Mouse (Mus musculus): ENCODE measurements around the gene Eloa.

Eloa gene

DNA sequence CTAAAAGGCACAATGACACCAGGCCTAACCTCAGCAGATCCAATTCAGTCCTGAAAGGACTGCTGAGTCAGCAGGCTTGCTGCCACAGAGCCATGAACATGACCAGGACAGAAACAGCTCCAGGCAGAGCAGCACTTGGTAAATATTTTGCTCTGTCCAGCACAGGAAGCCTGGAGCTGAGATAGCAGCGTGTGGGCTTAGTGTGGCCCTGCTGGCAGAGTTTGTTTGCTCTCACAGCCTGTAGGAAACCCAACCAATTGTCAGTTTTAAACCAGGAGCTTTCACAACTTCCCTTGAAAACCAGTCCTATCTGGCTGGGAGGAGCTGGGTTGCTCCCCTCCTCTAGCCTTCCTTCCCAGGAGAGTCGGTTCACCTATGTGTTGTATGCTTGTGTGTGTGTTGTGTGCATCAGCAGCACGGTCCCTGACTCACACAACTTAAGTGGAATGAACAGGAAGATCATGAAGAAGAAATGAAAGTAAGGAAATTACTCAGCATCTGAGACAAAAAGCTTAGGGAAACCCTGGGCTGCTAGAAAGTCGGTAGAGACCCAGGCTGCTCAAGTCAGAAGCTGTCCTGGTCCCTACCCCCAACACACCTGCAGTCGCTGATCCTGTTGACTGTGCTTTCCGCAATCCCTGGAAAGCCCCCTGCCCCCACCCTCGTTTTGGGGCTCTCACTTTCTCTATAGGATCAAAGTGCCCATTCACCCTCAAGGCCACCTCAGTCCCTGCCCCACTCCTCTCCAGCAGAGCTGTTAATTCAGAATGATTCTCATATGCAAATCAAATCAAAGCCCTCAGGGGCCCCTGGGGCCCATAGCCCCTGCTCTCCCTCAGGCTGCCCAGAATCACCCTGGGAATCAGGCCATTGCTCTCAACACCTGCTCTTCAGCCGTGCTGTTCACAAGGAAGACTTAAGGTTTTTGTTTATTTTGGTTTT, 9.7 kb upstream of the Eloa start:
- DNase-seq (ENCODE audit: low spot score) = no peak

DNA sequence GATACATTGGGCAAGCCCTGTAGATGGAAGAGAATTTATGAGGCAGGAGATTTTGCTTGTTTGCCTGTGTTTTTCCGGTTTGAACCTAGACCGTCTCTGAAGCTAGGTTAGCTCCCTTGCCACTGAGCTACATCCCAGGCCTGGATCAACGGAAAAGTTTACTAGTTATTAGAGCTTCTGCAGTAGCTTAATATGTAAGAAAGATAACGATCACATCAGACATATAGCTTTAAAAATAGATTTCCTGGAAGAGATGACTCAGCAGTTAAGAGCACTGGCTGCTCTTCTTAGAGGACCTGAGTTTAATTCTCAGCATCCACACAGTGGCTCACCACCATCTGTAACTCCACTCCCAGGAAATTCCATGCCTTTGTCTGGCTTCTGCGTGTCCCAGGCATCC, 7.1 kb upstream of the Eloa start:
- no peak for DNase-seq (ENCODE audit: low spot score)

DNA sequence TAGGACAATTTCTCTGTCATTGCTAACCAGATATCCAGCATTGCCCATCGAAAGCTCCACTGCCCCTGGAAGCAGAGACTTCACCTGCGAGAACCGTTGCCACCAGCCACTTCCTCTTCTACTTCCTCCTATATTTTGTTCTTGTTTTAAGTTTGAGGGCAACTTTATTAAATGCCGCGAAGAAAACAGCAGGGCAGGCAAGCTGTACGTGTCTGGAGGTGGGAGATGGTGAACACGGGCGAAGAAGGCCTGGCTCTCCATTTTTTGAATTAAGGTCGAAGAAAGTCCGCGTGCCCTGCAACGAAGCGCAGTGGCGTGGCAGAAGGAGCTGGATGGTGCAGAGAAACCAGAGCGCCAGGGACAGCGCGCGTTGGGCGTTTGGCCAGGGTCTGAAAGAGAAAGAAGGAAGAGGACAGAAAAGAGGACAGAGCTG, 6.6 kb upstream of the Eloa start:
- DNase-seq (ENCODE audit: low spot score) = no peak

DNA sequence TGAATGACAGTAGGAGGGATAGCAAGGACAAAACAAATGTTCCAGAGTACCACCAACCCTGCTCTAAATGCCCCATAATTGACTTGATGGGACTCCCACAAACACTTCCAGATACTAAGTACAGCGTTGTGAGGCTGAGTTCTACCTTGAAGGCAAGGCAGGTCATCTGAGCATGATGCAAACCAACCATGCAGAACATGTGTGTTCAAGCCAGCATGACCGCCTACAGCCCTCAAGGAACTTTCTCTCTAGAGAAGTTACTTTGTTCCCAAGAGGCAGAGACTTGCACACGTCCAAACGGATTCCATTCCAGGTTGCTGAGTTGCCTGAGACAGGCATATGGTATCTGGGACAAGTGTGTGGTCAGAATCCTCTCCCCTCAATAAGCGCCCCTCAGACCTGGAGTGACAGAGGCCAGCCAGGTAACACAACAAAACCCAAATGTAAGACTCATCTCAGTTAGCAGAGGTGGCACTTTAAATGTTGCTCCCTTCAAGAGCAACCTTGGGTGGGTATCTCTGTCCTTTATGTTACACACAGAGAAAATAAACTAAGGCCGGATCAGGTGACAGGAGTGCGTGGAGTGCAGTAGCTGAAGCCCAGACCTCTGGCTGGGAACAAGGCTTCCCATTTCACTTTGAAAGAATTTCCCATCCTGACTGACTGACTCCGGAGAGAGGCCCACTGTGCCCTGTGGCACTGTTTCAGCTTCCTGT, 6.0 kb upstream of the Eloa start:
- DNase-seq (ENCODE audit: low spot score) = no peak

DNA sequence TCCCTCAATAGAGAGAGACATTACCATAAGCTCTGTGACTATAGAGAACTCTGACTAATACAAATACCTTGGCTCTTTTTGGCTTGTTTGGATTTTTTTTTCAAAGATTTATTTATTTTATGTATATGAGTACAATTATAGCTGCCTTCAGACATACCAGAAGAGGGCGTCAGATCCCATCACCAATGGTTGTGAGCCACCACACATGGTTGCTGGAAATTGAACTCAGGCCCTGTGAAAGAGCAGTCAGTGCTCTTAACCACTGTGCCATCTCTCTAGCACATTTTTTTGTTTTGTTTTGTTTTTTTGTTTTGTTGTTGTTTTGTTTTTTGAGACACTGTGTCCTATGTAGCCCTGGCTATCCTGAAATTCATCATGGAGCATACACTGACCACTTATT, 3.8 kb upstream of the Eloa start:
- no peak for DNase-seq (ENCODE audit: low spot score)

DNA sequence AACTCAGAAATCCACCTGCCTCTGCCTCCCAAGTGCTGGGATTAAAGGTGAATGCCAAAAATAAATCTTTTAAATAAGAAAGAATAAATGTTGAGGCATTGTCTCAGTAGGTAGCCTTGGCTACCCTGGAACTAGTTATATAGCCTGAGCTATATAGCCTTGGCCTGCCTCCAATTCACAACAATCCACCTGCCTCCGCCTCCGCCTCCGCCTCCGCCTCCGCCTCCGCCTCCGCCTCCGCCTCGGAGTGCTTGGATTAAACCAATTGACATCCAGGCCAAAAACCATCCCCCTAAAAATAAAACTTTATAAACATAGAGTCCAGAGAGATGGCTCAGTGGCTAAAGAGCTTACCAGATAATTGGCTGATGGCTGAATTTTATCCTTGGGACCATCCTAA, 1.4 kb upstream of the Eloa start:
- DNase-seq (ENCODE audit: low spot score) = no peak

DNA sequence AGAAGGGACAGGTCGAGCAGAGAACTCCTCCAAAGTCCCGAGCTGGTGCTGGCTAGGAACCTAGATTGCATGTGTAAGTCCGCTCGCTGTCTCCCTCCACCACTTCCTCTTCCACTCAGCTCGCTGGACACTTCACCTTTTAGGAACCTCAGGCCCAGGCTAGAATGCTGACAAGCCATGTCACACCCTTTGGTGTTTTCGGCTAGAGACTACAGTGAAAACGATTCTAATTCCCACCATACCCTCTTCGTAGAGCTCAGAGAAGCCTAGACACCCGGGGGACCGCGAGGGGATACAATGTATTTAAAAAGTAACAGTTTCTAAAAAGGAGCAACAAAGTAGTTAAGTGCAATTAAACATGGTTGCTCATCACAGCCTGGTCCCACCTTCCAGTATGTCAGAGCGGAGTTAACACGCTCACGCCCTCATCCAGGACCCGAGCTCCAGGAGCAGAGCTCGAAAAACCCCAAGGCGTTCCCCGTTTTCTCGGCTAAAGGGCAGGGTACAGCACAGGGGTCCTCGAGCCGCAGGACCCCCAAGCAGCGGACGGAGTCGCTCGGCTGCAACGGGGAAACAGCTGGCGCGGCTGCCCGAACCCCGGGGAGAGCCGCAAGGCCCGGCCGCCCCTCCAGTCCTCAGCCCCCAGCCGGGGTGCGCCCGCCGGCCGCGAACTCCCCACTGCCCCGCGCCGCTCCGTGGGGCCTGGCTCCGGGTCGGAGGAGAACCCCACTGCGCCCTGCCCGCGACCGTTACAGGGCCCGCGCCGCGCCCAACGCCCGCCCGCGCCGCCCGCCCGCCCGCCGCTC, 617 bp downstream of the Eloa start:
- DNase-seq (ENCODE audit: low spot score) = no peak

DNA sequence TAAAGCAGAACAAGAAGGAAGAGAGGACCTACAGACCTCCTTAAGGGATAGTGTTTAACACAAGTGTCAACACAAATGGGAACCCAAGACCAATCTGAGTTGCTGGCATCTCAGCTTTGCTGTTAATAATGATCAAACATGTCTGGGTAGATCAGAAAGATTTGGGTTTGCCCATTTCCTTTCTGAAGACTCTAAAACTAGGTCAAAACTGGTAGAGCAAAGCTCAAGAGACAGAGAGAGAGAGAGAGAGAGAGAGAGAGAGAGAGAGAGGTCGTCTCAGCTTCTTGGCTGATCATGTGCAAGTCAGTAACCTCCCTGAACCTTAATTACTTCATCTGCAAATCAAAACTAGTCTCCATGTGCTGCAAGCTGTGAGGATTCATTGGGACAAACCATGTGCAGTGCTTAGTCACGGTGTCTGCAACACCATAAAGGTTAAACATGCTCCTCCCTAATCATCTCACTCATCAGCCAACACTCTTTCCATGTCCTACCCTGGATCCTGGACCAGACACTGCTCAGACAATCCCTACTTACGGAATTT, 5.4 kb downstream of the Eloa start:
- no peak for DNase-seq (ENCODE audit: low spot score)

DNA sequence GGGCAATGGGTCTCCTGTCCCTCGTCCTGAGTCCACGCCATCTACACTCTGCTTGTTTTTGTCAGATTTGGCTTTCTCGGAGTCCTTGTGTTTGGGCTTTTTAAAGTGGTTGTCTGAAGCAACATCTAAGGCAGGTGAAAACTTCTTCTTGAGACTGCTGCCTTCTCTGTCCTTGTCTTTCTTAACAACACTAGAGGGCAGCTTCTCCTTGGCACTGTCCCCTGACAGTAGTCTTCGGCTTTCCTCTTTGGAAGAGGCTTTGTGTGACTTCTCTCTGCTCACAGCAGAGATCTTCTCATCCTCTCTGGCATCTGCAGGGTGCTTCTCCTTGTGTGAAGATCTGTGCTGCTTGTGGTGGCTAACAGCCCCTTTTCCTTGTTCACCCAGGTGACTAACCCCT, 11.0 kb downstream of the Eloa start:
- no peak for DNase-seq (ENCODE audit: low spot score)

DNA sequence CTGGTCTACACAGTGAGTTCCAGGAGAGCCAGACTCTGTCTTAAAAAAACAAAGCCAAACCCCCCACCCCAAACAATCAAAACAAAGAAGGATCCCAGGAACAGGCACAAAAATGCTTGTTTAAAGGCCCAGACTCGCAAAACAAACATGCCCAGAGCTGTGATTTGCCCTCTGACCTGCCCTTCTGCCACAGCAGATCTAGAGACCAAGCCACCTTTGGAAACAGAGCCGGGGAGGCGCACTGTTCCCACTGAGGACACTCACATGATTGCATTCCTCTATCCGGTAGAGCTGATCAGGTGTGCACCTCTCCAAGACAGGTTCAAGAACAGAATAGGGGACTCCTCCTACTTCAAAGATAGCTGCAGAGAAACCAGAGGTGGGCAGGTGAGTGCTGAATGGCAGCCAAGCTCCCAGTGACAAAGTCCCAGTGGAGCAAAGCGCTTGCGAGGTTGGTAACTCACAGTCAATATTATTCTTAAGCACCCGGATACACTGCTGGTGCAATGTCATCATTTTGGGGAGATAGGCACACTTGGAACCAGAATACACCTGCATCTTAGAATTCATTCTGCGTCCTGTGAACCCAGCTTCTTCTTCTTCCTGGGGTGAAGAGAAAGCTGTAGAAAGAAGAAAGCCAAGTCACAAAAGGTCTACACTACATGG, 12.6 kb downstream of the Eloa start:
- DNase-seq (ENCODE audit: low spot score) = no peak

DNA sequence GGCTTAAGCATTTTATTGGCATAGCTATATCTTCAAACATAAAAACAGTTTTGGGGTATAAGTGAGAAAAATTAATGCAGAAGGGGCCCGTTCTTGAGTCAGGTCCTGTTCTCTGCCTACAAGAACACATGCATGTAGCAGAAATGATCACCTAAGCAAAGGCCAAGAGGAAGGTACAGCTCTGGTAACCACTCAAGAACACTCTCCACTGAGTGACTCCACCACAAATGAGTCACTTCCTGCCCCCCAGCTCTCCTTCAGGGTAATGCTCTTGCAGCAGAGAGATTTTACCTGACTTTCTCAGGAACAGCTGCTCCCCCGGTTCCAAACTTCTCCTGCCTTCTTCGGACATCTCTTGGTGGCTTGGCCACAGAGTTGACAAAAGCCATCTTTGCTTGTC, 14.7 kb downstream of the Eloa start:
- DNase-seq (ENCODE audit: low spot score) = no peak

DNA sequence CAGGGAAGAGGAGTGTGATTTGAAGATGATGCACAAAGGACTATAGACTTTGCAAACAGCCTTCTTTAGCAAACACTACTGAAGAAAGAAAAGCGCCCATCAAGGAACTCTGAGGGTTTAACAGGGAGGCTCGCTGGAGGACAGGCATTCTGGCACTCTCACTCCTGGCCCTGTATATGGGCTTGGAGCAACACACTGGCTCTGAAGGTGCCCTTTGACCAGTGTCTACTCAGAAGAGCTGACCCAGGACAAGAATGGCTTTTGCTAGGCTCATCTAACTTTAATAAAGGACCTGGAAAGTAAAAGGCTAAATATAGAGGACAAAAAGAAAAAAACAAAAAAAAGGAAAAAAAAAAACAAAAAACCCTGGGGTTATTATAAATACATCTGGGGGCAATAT, 16.6 kb downstream of the Eloa start:
- DNase-seq (ENCODE audit: low spot score) = no peak

DNA sequence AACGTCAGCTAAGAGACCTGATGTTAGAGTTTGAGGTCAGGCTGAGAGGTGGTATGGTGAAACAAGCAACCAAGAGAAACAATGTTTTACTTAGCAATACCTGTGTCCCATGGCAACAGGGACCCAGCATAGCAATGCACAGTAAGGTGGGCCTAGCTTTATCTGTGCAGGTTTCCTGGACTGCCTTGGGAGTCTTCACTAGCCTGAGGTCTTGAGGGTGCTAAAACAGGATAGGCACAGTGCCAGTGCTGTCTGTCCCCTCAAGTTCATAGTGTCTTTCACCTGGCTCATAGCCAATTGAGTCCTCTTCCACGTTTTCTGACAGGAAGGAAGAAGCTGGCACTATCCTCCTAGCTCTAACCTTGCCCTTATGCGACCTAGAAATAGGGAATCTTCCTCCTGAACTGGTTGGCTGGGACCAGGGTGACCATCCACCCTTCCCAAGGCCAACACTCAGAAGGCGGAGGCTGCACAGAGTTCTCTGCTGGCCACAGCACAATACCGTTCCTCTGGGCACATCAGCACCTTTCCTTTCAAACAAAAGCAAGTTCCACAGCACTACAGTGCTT, 17.4 kb downstream of the Eloa start:
- no peak for DNase-seq (ENCODE audit: low spot score)

DNA sequence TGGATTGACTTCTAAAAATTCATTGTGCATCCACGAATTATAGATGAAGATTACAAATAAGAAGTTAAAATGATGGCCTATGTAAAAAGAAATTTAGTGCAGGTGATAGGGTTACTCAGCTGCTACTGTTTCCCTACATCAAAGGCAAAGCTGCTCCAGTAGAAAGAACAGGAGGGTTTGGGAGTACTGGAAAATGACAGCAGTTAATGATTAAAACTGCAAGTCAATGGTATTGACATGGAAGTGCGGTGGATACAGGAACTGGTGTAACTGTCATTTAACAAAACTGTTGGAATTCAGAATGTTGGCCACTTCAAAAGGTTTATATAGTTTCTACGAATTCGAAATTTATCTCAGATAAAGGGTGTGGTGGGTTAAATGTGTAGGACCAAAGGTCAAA, 26.4 kb downstream of the Eloa start:
- DNase-seq (ENCODE audit: low spot score) = no peak

DNA sequence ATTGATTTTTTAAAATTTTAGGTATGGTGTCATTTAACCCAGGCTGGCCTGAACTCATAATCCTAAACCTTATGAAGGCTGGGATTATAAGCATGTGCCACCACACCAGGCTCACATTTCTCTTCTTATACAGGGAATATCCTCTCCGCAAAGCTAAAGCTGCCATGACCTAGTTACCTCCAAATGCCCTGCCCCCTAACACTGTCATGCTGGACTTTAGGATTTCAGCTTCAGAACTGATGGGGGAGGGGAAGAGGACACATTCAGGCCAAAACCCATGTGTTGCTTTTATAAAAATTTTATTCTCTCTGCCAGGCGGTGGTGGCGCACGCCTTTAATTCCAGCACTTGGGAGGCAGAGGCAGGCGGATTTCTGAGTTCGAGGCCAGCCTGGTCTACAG, 27.6 kb downstream of the Eloa start:
- DNase-seq (ENCODE audit: low spot score) = no peak

DNA sequence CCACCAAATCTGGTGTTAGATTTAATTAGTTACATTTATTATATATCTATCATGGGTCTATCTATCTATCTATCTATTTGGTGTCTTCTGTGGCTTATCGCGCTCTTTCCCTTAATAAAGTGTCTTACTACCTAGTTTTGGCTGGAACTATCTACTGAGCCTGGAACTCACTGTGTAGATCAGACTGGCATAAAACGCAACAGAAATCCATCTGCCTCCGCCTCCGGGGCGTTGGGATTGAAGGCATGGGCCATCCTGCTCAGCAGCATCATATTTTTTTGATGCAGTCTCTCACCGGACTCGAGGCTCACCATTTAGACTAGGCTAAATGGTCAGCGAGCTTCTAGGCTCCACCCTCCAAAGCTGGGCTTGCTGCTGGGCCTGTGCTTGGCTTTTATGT, 33.8 kb downstream of the Eloa start:
- DNase-seq (ENCODE audit: low spot score) = no peak

DNA sequence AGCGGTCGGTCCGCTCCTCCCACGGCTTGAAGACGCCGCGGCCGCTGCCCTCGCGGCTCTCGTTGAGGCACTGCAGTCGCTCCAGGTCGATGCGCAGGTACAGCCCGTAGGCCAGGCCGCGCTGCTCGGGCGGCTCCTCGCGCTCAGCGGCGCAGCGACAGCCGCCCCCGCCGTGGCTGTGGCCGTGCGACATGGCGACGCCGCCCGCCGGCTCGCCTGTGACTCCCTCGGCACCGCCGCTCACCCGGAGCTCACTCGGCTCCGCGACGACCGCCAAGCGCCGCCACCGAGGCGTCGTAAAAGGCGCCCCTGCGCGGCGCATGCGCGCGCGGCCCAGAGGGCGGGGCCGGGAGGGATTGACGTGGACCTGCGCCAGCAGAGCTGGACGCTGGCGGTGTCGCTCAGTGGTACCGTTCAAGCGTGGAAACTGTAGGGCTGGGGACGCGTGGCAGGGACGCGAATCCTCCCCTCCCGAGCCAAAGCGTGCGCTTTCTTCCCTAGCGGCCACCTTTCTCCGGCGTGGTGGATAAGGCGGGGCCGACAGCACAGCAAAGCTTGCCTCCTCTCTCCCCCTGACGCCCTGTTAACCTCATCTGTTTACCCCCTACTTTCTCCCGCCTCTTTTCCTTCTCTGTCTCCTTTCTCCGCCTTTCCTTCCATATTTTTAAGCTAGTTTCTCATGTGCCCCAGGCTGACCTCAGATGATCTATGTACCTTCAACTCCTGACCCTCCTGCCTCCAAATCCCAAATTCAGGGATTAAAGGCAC, 34.4 kb downstream of the Eloa start, which contains the start of gene Pithd1:
Pithd1 (minus strand) TSS at position 322 of the 768 bp plus-strand sequence.
- peak; percentile 79 for DNase-seq (ENCODE audit: low spot score)

DNA sequence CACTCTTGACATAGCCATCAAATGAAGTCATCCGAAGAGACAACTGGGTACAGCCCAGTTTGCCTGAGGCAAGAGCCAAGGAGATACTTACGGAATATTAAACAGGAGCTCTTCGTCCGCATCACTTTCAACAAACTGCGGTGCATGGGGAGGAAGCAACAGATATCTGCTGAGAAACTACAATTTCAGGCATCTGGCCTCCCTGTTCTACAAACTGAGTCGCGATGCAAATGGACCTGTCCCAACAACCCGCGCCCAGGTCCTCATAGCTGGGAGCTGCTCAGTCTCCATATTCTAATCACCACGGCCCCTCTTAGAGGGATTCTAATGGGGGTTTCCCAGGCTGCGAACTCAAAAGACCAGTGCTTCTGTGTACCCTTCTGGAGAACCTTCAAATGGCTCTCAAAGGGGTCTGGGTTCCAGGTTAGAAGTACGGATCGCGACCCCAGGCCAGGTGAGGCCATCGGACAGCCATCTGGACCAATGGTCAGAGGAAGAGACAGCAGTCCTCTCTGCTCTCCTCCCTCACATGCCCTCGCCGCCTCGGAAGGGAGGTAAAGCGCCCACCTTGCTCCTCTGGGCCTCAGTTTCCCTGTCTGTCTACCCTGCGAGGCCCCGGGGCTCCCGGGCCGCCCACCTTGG, 35.1 kb downstream of the Eloa start:
- DNase-seq (ENCODE audit: low spot score) = no peak

DNA sequence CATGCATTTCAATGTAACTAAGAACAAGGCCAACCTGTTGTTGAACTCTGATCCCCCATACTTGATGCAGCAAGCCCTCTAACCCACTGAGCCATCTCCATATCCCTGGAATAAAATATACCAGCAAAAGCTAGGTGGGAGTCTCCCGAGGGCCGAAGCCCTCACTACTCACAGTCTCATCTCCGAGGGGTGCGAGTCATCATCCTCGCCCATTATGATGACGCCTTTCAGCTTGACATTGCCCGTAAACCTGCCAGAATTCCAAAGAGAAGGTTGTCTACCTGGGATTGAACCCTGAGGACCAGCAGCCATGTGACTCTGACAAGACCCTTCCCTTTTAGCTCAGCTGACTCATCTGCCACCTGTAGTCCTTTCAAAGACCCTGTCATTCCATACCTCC, 35.8 kb downstream of the Eloa start:
- no peak for DNase-seq (ENCODE audit: low spot score)

DNA sequence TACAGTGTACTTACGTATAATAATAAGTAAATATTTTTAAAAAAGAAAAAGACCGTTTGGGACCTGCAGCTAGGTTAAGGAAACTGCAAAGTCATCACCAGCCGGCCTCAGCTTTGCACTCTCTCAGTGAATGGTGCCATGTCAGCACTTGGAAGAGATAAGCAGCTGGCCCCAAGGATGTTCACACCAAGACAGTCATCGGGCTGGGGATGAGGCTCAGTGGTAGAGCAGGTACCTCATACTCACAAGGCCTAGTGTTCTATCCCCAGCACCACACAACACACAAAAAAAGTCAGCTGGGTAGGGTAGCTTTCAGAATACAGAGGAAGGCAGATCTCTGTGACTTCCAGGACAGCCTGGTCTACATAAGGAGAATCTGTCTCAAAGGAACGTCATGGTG, 36.4 kb downstream of the Eloa start:
- DNase-seq (ENCODE audit: low spot score) = no peak
